Mouse (Mus musculus): ENCODE measurements around the gene P2ry14.
"Not testable (repeated sequence)": the region's sequence is repeated elsewhere in the genome, so short reads cannot be mapped to it uniquely, and the experiment has no call there.

- TF ChIP-seq POLR2A (IDR thresholded peaks at IDR 0.05; ENCODE audit: insufficient read length, low read depth); E2F4 (IDR thresholded peaks at IDR 0.05; ENCODE audit: insufficient read depth); MYOG (IDR thresholded peaks at IDR 0.05; ENCODE audit: control insufficient read depth in 1 of 3, insufficient read depth in 1 of 3, insufficient read length in 2 of 3, low read depth in 2 of 3); SRF (IDR thresholded peaks at IDR 0.05; ENCODE audit: control insufficient read depth, insufficient read length, low read depth); MAX (IDR thresholded peaks at IDR 0.05; ENCODE audit: low read depth); USF1 (IDR thresholded peaks at IDR 0.05; ENCODE audit: low read depth): not testable (repeated sequence)
These were observed 43.6 kb downstream of the P2ry14 start for GRCm38 (mm10) chr3:59109834-59110233.
